Mouse (Mus musculus): ENCODE measurements around the gene Prtg.
A peak's percentile ranks its signal among the peaks of the same experiment; 100 is the strongest.

Prtg gene

GRCm38 (mm10) chr9:72923068-72923467 is 116.4 kb downstream of the Prtg start:
- DNase-seq = no peak

- peak; percentile 82 for DNase-seq
Measured at GRCm38 (mm10) chr9:72925021-72925934, 118.6 kb downstream of the Prtg start, which contains the start of gene Pygo1. Pygo1 (plus strand) TSS chr9:72925645.

GRCm38 (mm10) chr9:72925935-72926258 is 119.2 kb downstream of the Prtg start:
- DNase-seq = no peak

- no peak for DNase-seq
Measured at GRCm38 (mm10) chr9:72931166-72931790, 124.6 kb downstream of the Prtg start.

GRCm38 (mm10) chr9:72935309-72935708 is 128.6 kb downstream of the Prtg start:
- no peak for DNase-seq

GRCm38 (mm10) chr9:72936301-72936700 is 129.6 kb downstream of the Prtg start:
- no peak for DNase-seq

GRCm38 (mm10) chr9:72943424-72943823 is 136.8 kb downstream of the Prtg start:
- no peak for DNase-seq

- DNase-seq = no peak
Measured at GRCm38 (mm10) chr9:72944286-72944685, 137.6 kb downstream of the Prtg start.

GRCm38 (mm10) chr9:72947010-72947409 is 140.3 kb downstream of the Prtg start:
- no peak for DNase-seq

- peak; percentile 42 for DNase-seq
Measured at GRCm38 (mm10) chr9:72949572-72949971, 142.9 kb downstream of the Prtg start.

GRCm38 (mm10) chr9:72954746-72955145 is 148.1 kb downstream of the Prtg start:
- peak; percentile 51 for DNase-seq

GRCm38 (mm10) chr9:72955546-72955945 is 148.9 kb downstream of the Prtg start:
- DNase-seq = peak; percentile 60

- peak; percentile 94 for DNase-seq
Measured at GRCm38 (mm10) chr9:72958521-72959450, 152.1 kb downstream of the Prtg start, which contains the start of the genes Dyx1c1 and Gm44503. Dyx1c1 (plus strand) TSS chr9:72958785. Gm44503 (plus strand) TSS chr9:72958852.

GRCm38 (mm10) chr9:72961346-72961745 is 154.7 kb downstream of the Prtg start:
- DNase-seq = no peak

- DNase-seq = no peak
Measured at GRCm38 (mm10) chr9:72961959-72962358, 155.3 kb downstream of the Prtg start.
